Mouse (Mus musculus) liver, postnatal 0 days (tissue): ENCODE results near the gene Zfp467. TPM values are rescaled to one million over a fixed set of nuclear protein-coding genes. Genes with fewer than 3 reads are reported as not detected.

Experiments
- ATAC-seq: fragments of 200-750 bp; cut with Nextera tagmentation; 2 replicates; pipeline ENCODE4 v1.8.0; 2017; ENCODE audit warnings: mild to moderate bottlenecking, moderate library complexity
- DNase-seq: peaks from one replicate; pipeline ENCODE4 v3.0.0-alpha.2; 2016
- H3K27ac ChIP-seq: fragments of 300-500 bp; sonication (generic); 2 replicates; pipeline ENCODE4 v1.5.1; 2014; ENCODE audit warnings: antibody characterized with exemption, moderate library complexity, mild to moderate bottlenecking, low read depth
- H3K27me3 ChIP-seq: fragments of 300-500 bp; sonication (generic); 2 replicates; pipeline ENCODE4 v1.6.1; 2014; ENCODE audit warnings: low read length, control low read depth, mixed read lengths; ENCODE audit not compliant: insufficient read depth
- H3K36me3 ChIP-seq: fragments of 300-500 bp; sonication (generic); replicated peaks from 2 replicates; pipeline ENCODE4 v1.6.1; 2014; ENCODE audit warnings: mild to moderate bottlenecking, control low read depth, low read length, moderate library complexity, mixed read lengths; ENCODE audit not compliant: insufficient read depth
- H3K4me1 ChIP-seq: fragments of 300-500 bp; sonication (generic); 2 replicates; pipeline ENCODE4 v1.6.1; 2014; ENCODE audit warnings: antibody characterized with exemption, mild to moderate bottlenecking, control low read depth; ENCODE audit not compliant: insufficient read depth
- H3K4me2 ChIP-seq: fragments of 300-500 bp; sonication (generic); 2 replicates; pipeline ENCODE4 v1.6.1; 2014; ENCODE audit warnings: low read depth, mild to moderate bottlenecking, low read length, moderate library complexity, mixed read lengths
- H3K4me3 ChIP-seq: fragments of 300-500 bp; sonication (generic); 2 replicates; pipeline ENCODE4 v1.5.1; 2014; ENCODE audit warnings: low read depth, low read length
- H3K9ac ChIP-seq: fragments of 300-500 bp; sonication (generic); replicated peaks from 2 replicates; pipeline ENCODE4 v1.6.1; 2014; ENCODE audit warnings: mild to moderate bottlenecking, moderate library complexity
- H3K9me3 ChIP-seq: fragments of 300-500 bp; sonication (generic); 2 replicates; pipeline ENCODE4 v1.6.1; 2016; ENCODE audit warnings: mild to moderate bottlenecking, control low read depth, low read length, mixed read lengths
- CTCF ChIP-seq: sonication (generic); IDR thresholded peaks from 2 replicates; pipeline ENCODE4 v1.5.1; 2016; ENCODE audit warnings: antibody characterized with exemption, low read depth
- EP300 ChIP-seq: IDR thresholded peaks from 2 replicates; pipeline ENCODE4 v1.6.1; 2016; ENCODE audit warnings: antibody characterized with exemption, low read depth, mild to moderate bottlenecking
- WGBS: fragments of 180-500 bp; shearing (Covaris S2); extraction: QIAGEN DNeasy Blood & Tissue Kit; methylation state at CpG from one replicate; pipeline ENCODE4 v1.1.7; 2014; ENCODE audit not compliant: insufficient replicate concordance; 5-methylcytosine and 5-hydroxymethylcytosine counted together
- microRNA-seq: library from miRNA; unstranded; fragments of <30 nt; microRNA quantifications from one replicate; pipeline ENCODE4, GENCODE M21; 2016
- polyA plus RNA-seq: library from polyadenylated mRNA; unstranded; fragments of >200 nt; fragmentation: Nextera tagmentation; extraction: Ambion mirVana; gene quantifications from 2 replicates; pipeline ENCODE4 v1.2.1, GENCODE M21; 2015

The Zfp467 gene
- polyA plus RNA-seq, 1 experiment from 2014 or later = 4.9 TPM

DNA sequence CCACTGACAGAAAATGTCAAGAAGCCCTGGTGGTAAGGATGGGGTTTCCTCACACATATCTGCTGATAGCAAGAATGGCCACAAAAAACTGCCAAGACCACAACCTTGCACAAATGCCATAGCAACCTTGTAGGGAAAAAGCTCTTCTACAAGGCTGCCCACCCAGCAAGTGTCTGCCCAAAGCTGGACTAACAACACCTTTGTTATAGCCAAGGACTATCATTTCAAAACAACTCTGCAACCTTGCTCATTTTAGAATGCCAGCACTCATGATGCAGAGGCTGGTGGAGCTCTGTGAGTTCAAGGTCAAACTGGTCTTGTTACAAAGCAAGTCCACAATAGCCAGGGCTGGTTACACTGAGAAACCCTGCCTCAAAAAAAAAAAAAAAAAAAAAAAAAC, 51.8 kb downstream of the Zfp467 start:
- ATAC-seq = no peak
- no peak overlapping the region for H3K4me2 ChIP-seq
- no peaks in the 10 kb centered on the region for H3K27me3 ChIP-seq
- H3K4me1 ChIP-seq = peaks cover 8% of the 10 kb centered on the region; the same call in 1 of the 2 replicates
- H3K4me3 ChIP-seq = no peak overlapping the region
- H3K36me3 ChIP-seq = no peaks in the 10 kb centered on the region
- no peaks in the 10 kb centered on the region for H3K9me3 ChIP-seq
- TF ChIP-seq CTCF (no peak), EP300 (no peak)
- H3K9ac ChIP-seq = no peak overlapping the region
- no peak for DNase-seq
- no peak overlapping the region for H3K27ac ChIP-seq

DNA sequence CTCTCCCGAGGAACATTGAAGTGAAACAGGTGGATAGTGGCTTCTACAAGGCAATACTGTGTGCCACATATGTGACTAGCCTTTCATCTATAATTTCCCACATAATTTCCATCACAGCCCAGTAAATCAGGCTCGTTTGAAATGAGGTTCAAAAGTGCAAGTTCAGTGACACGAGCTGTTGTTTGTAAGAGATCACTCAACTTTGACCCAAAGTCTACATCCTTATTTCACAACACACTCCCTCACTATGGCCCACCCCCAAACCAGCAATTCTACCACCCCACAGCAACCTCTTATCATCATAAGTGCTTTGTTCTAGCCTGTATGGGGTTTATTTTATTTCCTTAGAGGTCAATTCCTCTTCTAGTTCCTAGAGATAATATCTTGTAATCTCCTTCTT, 57.4 kb downstream of the Zfp467 start:
- no peak for DNase-seq
- ATAC-seq = peak; percentile 86
- Histone ChIP-seq H3K4me1 (no peaks in the 10 kb centered on the region), H3K36me3 (no peaks in the 10 kb centered on the region), H3K9ac (no peak overlapping the region), H3K4me2 (no peak overlapping the region), H3K27ac (peak overlapping the region; percentile 58; the same call in 1 of the 2 replicates), H3K4me3 (no peak overlapping the region), H3K27me3 (no peaks in the 10 kb centered on the region), H3K9me3 (no peaks in the 10 kb centered on the region)
- no peak for TF ChIP-seq CTCF
- peak; percentile 29; the same call in 1 of the 2 replicates for TF ChIP-seq EP300
- WGBS = 44% methylated on average over 3 of the region's 3 CpGs

Small RNAs within 50 kb of the gene (microRNA-seq; reads per million reads assigned to microRNA genes)
- gene Gm24325 = not detected

Other genes starting within 250 kb of the Zfp467 start
- gene Krba1, start 50.2 kb downstream of the Zfp467 start, polyA plus RNA-seq = 1.9 and 2.2 TPM in 2 replicates
- 0.01 and 0.06 TPM in 2 replicates for gene Sspo, start 2.4 kb upstream of the Zfp467 start, polyA plus RNA-seq
- gene Atp6v0e2, start 91.8 kb upstream of the Zfp467 start, polyA plus RNA-seq = 1.1 and 1.2 TPM in 2 replicates
- gene Lrrc61, start 109.0 kb upstream of the Zfp467 start, polyA plus RNA-seq = 2.4 and 2.7 TPM in 2 replicates
- 485 and 531 TPM in 2 replicates for gene Rarres2, start 127.0 kb upstream of the Zfp467 start, polyA plus RNA-seq
- not detected in 2 replicates for gene Gm45021, start 143.8 kb upstream of the Zfp467 start, polyA plus RNA-seq
- gene Repin1, start 148.1 kb upstream of the Zfp467 start, polyA plus RNA-seq = 14.4 and 14.8 TPM in 2 replicates
- gene Gm44965, start 148.1 kb upstream of the Zfp467 start, polyA plus RNA-seq = not detected in 2 replicates
- gene Zfp775, start 156.2 kb upstream of the Zfp467 start, polyA plus RNA-seq = 0.93 and 1.8 TPM in 2 replicates
- 0.16 and 0.20 TPM in 2 replicates for gene AI854703, start 180.9 kb upstream of the Zfp467 start, polyA plus RNA-seq
- gene Gimap8, start 201.4 kb upstream of the Zfp467 start, polyA plus RNA-seq = 1.1 TPM in 2 replicates
- gene Gimap9, start 230.3 kb upstream of the Zfp467 start, polyA plus RNA-seq = 10.2 and 10.9 TPM in 2 replicates
- 13.5 and 14.5 TPM in 2 replicates for gene Gimap4, start 238.7 kb upstream of the Zfp467 start, polyA plus RNA-seq